Mouse (Mus musculus) ovary, postnatal 10 days (tissue): ENCODE measurements at regions not wholly inside any gene's neighbourhood (a gene's known extent, or its start where the extent isn't known, plus 50 kb on each side); places are given as distances from the start of the nearest gene placed in this dataset.

Source experiments
- DNase-seq: peaks from one replicate; pipeline ENCODE4 v3.0.0; 2022; ENCODE audit warnings: low spot score

GRCm38 (mm10) chr12:109957305-109957704 lies 321.6 kb upstream of the Dio3 start:
- no peak for DNase-seq

GRCm38 (mm10) chr12:109958357-109959085 lies 320.3 kb upstream of the Dio3 start:
- DNase-seq: peak; percentile 65

GRCm38 (mm10) chr12:109966776-109967175 lies 312.1 kb upstream of the Dio3 start:
- DNase-seq: no peak

GRCm38 (mm10) chr12:109968303-109968702 lies 310.6 kb upstream of the Dio3 start:
- no peak for DNase-seq

- no peak for DNase-seq
Measured at GRCm38 (mm10) chr12:109971508-109971907, 307.4 kb upstream of the Dio3 start.

- DNase-seq: no peak
Measured at GRCm38 (mm10) chr12:109972366-109973015, 306.4 kb upstream of the Dio3 start.

GRCm38 (mm10) chr12:109973598-109973997 lies 305.3 kb upstream of the Dio3 start:
- DNase-seq: no peak

- no peak for DNase-seq
Measured at GRCm38 (mm10) chr12:109975176-109975972, 303.5 kb upstream of the Dio3 start.

GRCm38 (mm10) chr12:109984651-109985050 lies 294.2 kb upstream of the Dio3 start:
- DNase-seq: no peak

GRCm38 (mm10) chr12:109993410-109993809 lies 285.5 kb upstream of the Dio3 start:
- DNase-seq: no peak

- no peak for DNase-seq
Measured at GRCm38 (mm10) chr12:110002717-110003116, 276.2 kb upstream of the Dio3 start.

GRCm38 (mm10) chr12:110009136-110009535 lies 269.7 kb upstream of the Dio3 start:
- no peak for DNase-seq

GRCm38 (mm10) chr12:110020541-110021470 lies 258.1 kb upstream of the Dio3 start:
- DNase-seq: no peak

GRCm38 (mm10) chr12:110021690-110022089 lies 257.2 kb upstream of the Dio3 start:
- no peak for DNase-seq

GRCm38 (mm10) chr12:110022631-110023030 lies 256.2 kb upstream of the Dio3 start:
- no peak for DNase-seq

GRCm38 (mm10) chr12:110023192-110024101 lies 255.4 kb upstream of the Dio3 start:
- no peak for DNase-seq

GRCm38 (mm10) chr12:110024295-110024694 lies 254.6 kb upstream of the Dio3 start:
- no peak for DNase-seq

GRCm38 (mm10) chr12:110025171-110025570 lies 253.7 kb upstream of the Dio3 start:
- DNase-seq: no peak

- DNase-seq: no peak
Measured at GRCm38 (mm10) chr12:110026033-110026750, 252.7 kb upstream of the Dio3 start.

GRCm38 (mm10) chr12:110027345-110027744 lies 251.5 kb upstream of the Dio3 start:
- no peak for DNase-seq
